Mouse (Mus musculus): Measurements from ENCODE around the gene Fkbp15.

DNA sequence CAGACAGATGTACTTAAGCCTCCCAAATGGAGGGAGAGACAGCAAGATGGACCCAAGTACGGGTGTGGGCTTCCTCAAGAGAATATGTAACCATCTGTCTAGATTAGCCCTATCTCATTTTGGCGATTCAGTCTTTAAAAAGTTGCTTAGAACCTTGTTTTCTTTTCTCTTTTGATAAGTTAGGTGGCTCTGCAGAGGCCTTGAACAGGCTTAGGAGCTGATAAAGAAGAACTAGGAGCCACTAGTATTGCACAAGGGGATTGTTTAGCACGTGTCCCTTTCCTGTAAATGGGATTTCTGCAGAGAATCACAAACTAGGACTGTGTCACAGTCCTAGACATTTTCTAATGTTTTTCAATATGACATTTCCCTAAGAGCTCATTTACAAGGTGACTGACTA, 8.7 kb upstream of the Fkbp15 start:
- no peak for TF ChIP-seq CTCF (IDR thresholded peaks at IDR 0.05; ENCODE audit: extremely low read depth, insufficient read length, insufficient replicate concordance, low read depth, low read length)
- no peak for TF ChIP-seq POLR2A (IDR thresholded peaks at IDR 0.05; ENCODE audit: low read depth, low read length)

Data from small intestine, adult 2 months (tissue).